Mouse (Mus musculus): ENCODE data around the gene Gspt2.
"Not testable (repeated sequence)": the region's sequence is repeated elsewhere in the genome, so short reads cannot be mapped to it uniquely, and the experiment has no call there.

Gspt2 gene

GRCm38 (mm10) chrX:94635961-94636563, at the start of gene Gspt2:
Gene Gspt2 (plus strand): TSS chrX:94636069.
- DNase-seq: peak; percentile 54

GRCm38 (mm10) chrX:94624835-94625803, 10.8 kb upstream of the Gspt2 start:
- DNase-seq: peak; percentile 26

- DNase-seq: no peak
These were observed 1.0 kb downstream of the Gspt2 start for GRCm38 (mm10) chrX:94636911-94637310.

GRCm38 (mm10) chrX:94648541-94648940, 12.7 kb downstream of the Gspt2 start:
- no peak for DNase-seq

- DNase-seq: no peak
These were observed 21.9 kb downstream of the Gspt2 start for GRCm38 (mm10) chrX:94657734-94658133.

- no peak for DNase-seq
These were observed 34.9 kb downstream of the Gspt2 start for GRCm38 (mm10) chrX:94670814-94671213.

- DNase-seq: peak; percentile 16
These were observed 39.1 kb downstream of the Gspt2 start for GRCm38 (mm10) chrX:94674977-94675376.

- not testable (repeated sequence) for DNase-seq
These were observed 45.7 kb downstream of the Gspt2 start for GRCm38 (mm10) chrX:94681581-94681980.

GRCm38 (mm10) chrX:94689593-94689992, 53.7 kb downstream of the Gspt2 start:
- not testable (repeated sequence) for DNase-seq
